Mouse (Mus musculus) adrenal gland, adult 8-10 months (tissue): ENCODE data around the gene 4930579G24Rik. TPM values are rescaled to one million over a fixed set of nuclear protein-coding genes. Genes with fewer than 3 reads are reported as not detected.

Source experiments
- total RNA-seq, 4 experiments: library from RNA; stranded (reverse); gene quantifications; 2 replicates each; pipeline ENCODE4 v1.2.4; 2022

4930579G24Rik gene
- total RNA-seq, 4 experiments from 2014 or later: 2.1 to 2.6 (median 2.4) TPM

Other genes starting within 250 kb of the 4930579G24Rik start
- gene Fnip2, start 61.3 kb upstream of the 4930579G24Rik start, total RNA-seq: 10 to 100 TPM in 3 of 4 experiments, 1 to 10 TPM in 1; 9.1 to 13.0 (median 10.3) TPM
- 10 to 100 TPM; 53.6 to 59.3 (median 57.8) TPM for gene Ppid, start 37.7 kb upstream of the 4930579G24Rik start, total RNA-seq
- 100 to 1,000 TPM; 103 to 174 (median 153) TPM for gene Etfdh, start 421 bp downstream of the 4930579G24Rik start, total RNA-seq
- under 1 TPM in 1 of 4 experiments, not detected in 3; 0.07 TPM for gene Rxfp1, start 108.8 kb downstream of the 4930579G24Rik start, total RNA-seq
- gene Tmem144, start 223.7 kb downstream of the 4930579G24Rik start, total RNA-seq: 10 to 100 TPM in 2 of 4 experiments, 1 to 10 TPM in 2; 6.4 to 11.6 (median 10.2) TPM